Mouse (Mus musculus) liver, postnatal 0 days (tissue): ENCODE data around the gene Kcnq5.

ENCODE experiments used
- CTCF ChIP-seq: sonication (generic); IDR thresholded peaks from 2 replicates; pipeline ENCODE4 v1.5.1; 2016; ENCODE audit warnings: antibody characterized with exemption, low read depth
- EP300 ChIP-seq: IDR thresholded peaks from 2 replicates; pipeline ENCODE4 v1.6.1; 2016; ENCODE audit warnings: antibody characterized with exemption, low read depth, mild to moderate bottlenecking

GRCm38 (mm10) chr1:21919276-21919675 lies 42.5 kb downstream of the Kcnq5 start:
- TF ChIP-seq CTCF (no peak), EP300 (no peak)
